Mouse (Mus musculus) ES-Bruce4 (cell line): ENCODE results near the gene Ints6. TPM values are rescaled to one million over a fixed set of nuclear protein-coding genes. Genes with fewer than 3 reads are reported as not detected.

Experiments used
- H3K27ac ChIP-seq: 2 replicates; pipeline ENCODE4 v1.5.1; 2012; ENCODE audit warnings: low read length, inconsistent platforms; ENCODE audit not compliant: insufficient read depth
- H3K27me3 ChIP-seq: 2 replicates; pipeline ENCODE4 v1.6.1; 2012; ENCODE audit warnings: mild to moderate bottlenecking, low read length, inconsistent platforms; ENCODE audit not compliant: control insufficient read depth, poor library complexity, insufficient read depth, severe bottlenecking
- H3K36me3 ChIP-seq: 2 replicates; pipeline ENCODE4 v1.6.1; 2012; ENCODE audit warnings: inconsistent platforms, mild to moderate bottlenecking, low read length, moderate library complexity; ENCODE audit not compliant: control insufficient read depth, poor library complexity, insufficient read depth, severe bottlenecking
- H3K4me1 ChIP-seq: one replicate; pipeline ENCODE4 v1.8.1; 2011; ENCODE audit warnings: low read length; ENCODE audit not compliant: control insufficient read depth, insufficient read depth
- H3K4me3 ChIP-seq: 2 replicates; pipeline ENCODE4 v1.5.1; 2011; ENCODE audit warnings: low read depth, mild to moderate bottlenecking, low read length
- H3K9ac ChIP-seq: 2 replicates; pipeline ENCODE4 v1.6.1; 2012; ENCODE audit warnings: low read depth, mild to moderate bottlenecking, inconsistent platforms; ENCODE audit not compliant: poor library complexity, severe bottlenecking
- H3K9me3 ChIP-seq: replicated peaks from 2 replicates; pipeline ENCODE4 v1.6.1; 2012; ENCODE audit warnings: mild to moderate bottlenecking, low read length, inconsistent platforms; ENCODE audit not compliant: control insufficient read depth, poor library complexity, insufficient read depth, severe bottlenecking
- CTCF ChIP-seq: IDR thresholded peaks from one replicate; pipeline ENCODE4 v1.8.1; 2011; ENCODE audit warnings: low read depth, low read length
- EP300 ChIP-seq: IDR thresholded peaks from 2 replicates; pipeline ENCODE4 v1.6.1; 2011; ENCODE audit warnings: low read depth, low read length; ENCODE audit not compliant: insufficient read depth
- POLR2A ChIP-seq: IDR thresholded peaks from one replicate; pipeline ENCODE4 v1.8.1; 2011; ENCODE audit warnings: low read length; ENCODE audit not compliant: insufficient read depth
- polyA plus RNA-seq: library from polyadenylated mRNA; stranded (reverse); fragments of >200 nt; gene quantifications from 2 replicates; pipeline ENCODE4 v1.2.4, GENCODE M21; 2011; ENCODE audit warnings: low read depth; ENCODE audit not compliant: missing spikeins, insufficient read depth, insufficient read length

The Ints6 gene
- polyA plus RNA-seq, 1 experiment: 46.3 TPM

GRCm38 (mm10) chr14:62664976-62665673 is 95.8 kb downstream of the Ints6 start:
- TF ChIP-seq EP300 (no peak), POLR2A (no peak), CTCF (no peak)
- Histone ChIP-seq H3K27ac (no peak overlapping the region), H3K36me3 (no peaks in the 10 kb centered on the region)

GRCm38 (mm10) chr14:62663367-62663766 is 97.6 kb downstream of the Ints6 start, which contains the start of gene Serpine3:
Serpine3 (plus strand) TSS chr14:62663667.
- Histone ChIP-seq H3K9ac (no peak within 1 kb of the TSS), H3K27ac (no peak within 1 kb of the TSS), H3K9me3 (no peaks in the 10 kb centered on the region), H3K4me3 (no peak within 1 kb of the TSS), H3K4me1 (no peaks in the 10 kb centered on the region), H3K36me3 (no peaks in the 10 kb centered on the region), H3K27me3 (no peaks in the 10 kb centered on the region)
- TF ChIP-seq EP300: no peak
- no peak for TF ChIP-seq CTCF
- no peak for TF ChIP-seq POLR2A

More at GRCm38 (mm10) chr14:62664976-62665673, 95.8 kb downstream of the Ints6 start:
- Histone ChIP-seq H3K4me3 (no peak overlapping the region), H3K9ac (no peak overlapping the region), H3K27me3 (no peaks in the 10 kb centered on the region), H3K4me1 (no peaks in the 10 kb centered on the region), H3K9me3 (no peaks in the 10 kb centered on the region)

- H3K4me1 ChIP-seq: no peaks in the 10 kb centered on the region
- no peaks in the 10 kb centered on the region for H3K27me3 ChIP-seq
- H3K9ac ChIP-seq: no peak overlapping the region
- H3K27ac ChIP-seq: no peak overlapping the region
- TF ChIP-seq CTCF (no peak), POLR2A (no peak)
- no peak overlapping the region for H3K4me3 ChIP-seq
- no peaks in the 10 kb centered on the region for H3K9me3 ChIP-seq
- no peaks in the 10 kb centered on the region for H3K36me3 ChIP-seq
Observed at GRCm38 (mm10) chr14:62662381-62662780, 98.6 kb downstream of the Ints6 start.

GRCm38 (mm10) chr14:62657469-62657868 is 103.5 kb downstream of the Ints6 start:
- no peak for TF ChIP-seq CTCF
- no peak for TF ChIP-seq POLR2A
- no peak for TF ChIP-seq EP300
- no peaks in the 10 kb centered on the region for H3K9me3 ChIP-seq
- no peaks in the 10 kb centered on the region for H3K4me1 ChIP-seq
- H3K27ac ChIP-seq: no peak overlapping the region
- H3K9ac ChIP-seq: no peak overlapping the region
- H3K27me3 ChIP-seq: no peaks in the 10 kb centered on the region
- no peak overlapping the region for H3K4me3 ChIP-seq
- no peaks in the 10 kb centered on the region for H3K36me3 ChIP-seq

- Histone ChIP-seq H3K27me3 (no peaks in the 10 kb centered on the region), H3K4me1 (no peaks in the 10 kb centered on the region), H3K27ac (no peak overlapping the region), H3K4me3 (no peak overlapping the region), H3K9ac (no peak overlapping the region), H3K36me3 (no peaks in the 10 kb centered on the region), H3K9me3 (no peaks in the 10 kb centered on the region)
- TF ChIP-seq POLR2A (no peak), EP300 (no peak), CTCF (no peak)
Observed at GRCm38 (mm10) chr14:62655996-62656395, 105.0 kb downstream of the Ints6 start.

GRCm38 (mm10) chr14:62651771-62652170 is 109.2 kb downstream of the Ints6 start:
- H3K27ac ChIP-seq: no peak overlapping the region
- H3K36me3 ChIP-seq: no peaks in the 10 kb centered on the region
- no peaks in the 10 kb centered on the region for H3K27me3 ChIP-seq
- no peak overlapping the region for H3K4me3 ChIP-seq
- peaks cover 8% of the 10 kb centered on the region; the same call in 1 of the 2 replicates for H3K9me3 ChIP-seq
- no peaks in the 10 kb centered on the region for H3K4me1 ChIP-seq
- TF ChIP-seq CTCF: no peak
- TF ChIP-seq EP300: no peak
- TF ChIP-seq POLR2A: no peak
- no peak overlapping the region for H3K9ac ChIP-seq
